Comparison of ENCODE assay signal across 20 mouse cellular contexts in genomic region chr19:34064059-34064458, GRCm38 (mm10). TPM values are rescaled to one million over a fixed set of nuclear protein-coding genes. Genes with fewer than 3 reads are reported as not detected.
A peak's percentile ranks its signal among the peaks of the same experiment; 100 is the strongest.
DNase-seq lines count a peak whose midpoint lies in the region; ATAC-seq lines count a peak whose summit lies in the region.
"Had no signal": no experiment of that assay in that cellular context is flagged by ENCODE, and none has a peak within 500 bp of the region (broad histone marks: within the 10 kb centered on the region; RNA-seq: fewer than 3 reads in every experiment).

No protein-coding gene starts in this region.

- DNase-seq in frontal cortex, postnatal 14 days (ENCODE audit: low spot score in 2 of 2) = no peak
- peak; percentile 60 for DNase-seq in 3T3-L1 (ENCODE audit: low read depth, low spot score)
- DNase-seq in NIH3T3 (ENCODE audit: low read depth) = peak; percentile 51
- DNase-seq in telencephalon, adult 2 months (ENCODE audit: low read depth, low spot score) = peak; percentile 61
- no peak for DNase-seq in adrenal gland, postnatal 14 days
- DNase-seq in adrenal gland, adult 8-10 months = no peak
- DNase-seq: adrenal gland, postnatal 10 days; adrenal gland, postnatal 36 days; cerebellum, adult 11 months; cerebellum, adult 18-20 months; cerebellum, adult 8-10 months; cerebellum, adult 9-11 months; cerebellum, postnatal 14 days; cerebellum, postnatal 36 days; embryo, embryonic 11 days had no signal

- ATAC-seq in frontal cortex, adult (ENCODE audit: low TSS enrichment) = peak; percentile 99
- ATAC-seq: forebrain, embryonic 14.5 days; forebrain, embryonic 16.5 days had no signal

RNA-seq across cellular contexts. Expression of gene Lipn, which starts 3.1 kb away (rescaled TPM):
- 0.64 TPM in 1 of 2 replicates, not detected in the other for total RNA-seq in adrenal gland, postnatal 14 days (2021)
- under 1 TPM in 2 of 4 experiments, not detected in 2; 0.17 to 0.24 TPM for total RNA-seq in adrenal gland, adult 8-10 months (2022)
- total RNA-seq: adrenal gland, postnatal 10 days; common myeloid progenitor, adult 5-6 weeks; G1E had no signal

RNA-seq across cellular contexts. Expression of gene Lipm, which starts 36.7 kb away (rescaled TPM):
- total RNA-seq in adrenal gland, postnatal 14 days (2021) = not detected in 2 replicates
- not detected for total RNA-seq in adrenal gland, adult 8-10 months (2022)
- total RNA-seq: adrenal gland, postnatal 10 days; adrenal gland, postnatal 36 days; common myeloid progenitor, adult 5-6 weeks; G1E had no signal

RNA-seq across cellular contexts. Expression of gene Lipk, which starts 56.0 kb away (rescaled TPM):
- total RNA-seq in adrenal gland, postnatal 14 days (2021) = 0.26 and 0.34 TPM in 2 replicates
- under 1 TPM; 0.15 to 0.40 (median 0.31) TPM for total RNA-seq in adrenal gland, adult 8-10 months (2022)
- total RNA-seq: common myeloid progenitor, adult 5-6 weeks had no signal

Comparison
In these comparisons a context has a peak if more than half of its experiments do, and no peak if none do; other contexts are left out.
1. DNase-seq: peak in 3T3-L1 (single experiment), NIH3T3 (single experiment) and telencephalon, adult 2 months (single experiment); none in frontal cortex, postnatal 14 days (0 of 2), adrenal gland, postnatal 14 days (single experiment) and adrenal gland, adult 8-10 months (single experiment).